Mouse (Mus musculus) left cerebral cortex, postnatal 10 days (tissue): ENCODE results near the gene Fblim1. TPM values are rescaled to one million over a fixed set of nuclear protein-coding genes. Genes with fewer than 3 reads are reported as not detected.

Experiments used
- DNase-seq, 2 experiments: peaks; one replicate each; pipeline ENCODE4 v3.0.0; 2021 to 2022; ENCODE audit warnings: low spot score in 2 of 2, mixed read lengths in 1 of 2; ENCODE audit errors: extremely low spot score in 1 of 2
- intact Hi-C: fragments of 180-260 bp; cut with DNase I; formaldehyde crosslinking; loops from one replicate; pipeline ENCODE4 v1.15.1; 2025
- total RNA-seq, 2 experiments: library from RNA; stranded (reverse); gene quantifications; 2 replicates each; pipeline ENCODE4 v1.2.3; 2021

Fblim1 gene
- total RNA-seq, 2 experiments from 2014 or later, result 4.4 to 6.0 TPM

- intact Hi-C loops, result loop anchor here (5.0 kb wide), 1 partner anchor 33 kb away; no protein-coding TSS in a partner anchor
- peak; percentile 42 to 69 for DNase-seq
Observed at GRCm38 (mm10) chr4:141534947-141535680, 70.8 kb downstream of the Fblim1 start.

GRCm38 (mm10) chr4:141530979-141531378 is 74.9 kb downstream of the Fblim1 start:
- intact Hi-C loops, result no loop called here
- DNase-seq, result no peak

GRCm38 (mm10) chr4:141528938-141529337 is 77.0 kb downstream of the Fblim1 start:
- DNase-seq, result no peak
- intact Hi-C loops, result no loop called here

- no peak for DNase-seq
- intact Hi-C loops, result no loop called here
Observed at GRCm38 (mm10) chr4:141526936-141527650, 78.8 kb downstream of the Fblim1 start.

Other genes starting within 250 kb of the Fblim1 start
- 10 to 100 TPM; 10.8 to 12.1 TPM for gene Fam131c, start 237.9 kb downstream of the Fblim1 start, total RNA-seq
- gene Clcnka, start 207.4 kb downstream of the Fblim1 start, total RNA-seq, result not detected
- gene Clcnkb, start 190.1 kb downstream of the Fblim1 start, total RNA-seq, result not detected
- under 1 TPM; 0.11 to 0.20 TPM for gene Hspb7, start 185.3 kb downstream of the Fblim1 start, total RNA-seq
- 1 to 10 TPM; 2.5 to 3.5 TPM for gene Srarp, start 170.0 kb downstream of the Fblim1 start, total RNA-seq
- gene Zbtb17, start 161.4 kb downstream of the Fblim1 start, total RNA-seq, result 10 to 100 TPM; 23.0 to 26.1 TPM
- gene Spen, start 67.5 kb downstream of the Fblim1 start, total RNA-seq, result 10 to 100 TPM; 56.8 to 59.9 TPM
- gene Tmem82, start 12.5 kb upstream of the Fblim1 start, total RNA-seq, result under 1 TPM; 0.28 to 0.79 TPM
- gene Slc25a34, start 17.7 kb upstream of the Fblim1 start, total RNA-seq, result 1 to 10 TPM; 2.3 to 4.1 TPM
- gene Plekhm2, start 58.8 kb upstream of the Fblim1 start, total RNA-seq, result 10 to 100 TPM; 49.0 to 55.0 TPM
- gene Rsc1a1, start 79.5 kb upstream of the Fblim1 start, total RNA-seq, result 1 to 10 TPM in 1 of 2 experiments, under 1 TPM in 1; 0.41 to 3.0 TPM
- gene Ddi2, start 117.3 kb upstream of the Fblim1 start, total RNA-seq, result 10 to 100 TPM; 27.7 to 28.1 TPM
- gene Agmat, start 140.6 kb upstream of the Fblim1 start, total RNA-seq, result under 1 TPM in 1 of 2 experiments, not detected in 1; 0.24 TPM
- gene Dnajc16, start 184.8 kb upstream of the Fblim1 start, total RNA-seq, result 10 to 100 TPM; 26.8 to 29.2 TPM
- 10 to 100 TPM; 21.7 to 27.0 TPM for gene Casp9, start 187.5 kb upstream of the Fblim1 start, total RNA-seq
- not detected for gene Cela2a, start 220.1 kb upstream of the Fblim1 start, total RNA-seq
- gene Ctrc, start 240.3 kb upstream of the Fblim1 start, total RNA-seq, result not detected